Mouse (Mus musculus) brain, adult 2 months (tissue): ENCODE measurements at regions not wholly inside any gene's neighbourhood (a gene's known extent, or its start where the extent isn't known, plus 50 kb on each side); places are given as distances from the start of the nearest gene placed in this dataset.

Source experiments
- DNase-seq: peaks from one replicate; pipeline ENCODE4 v3.0.0; 2011; ENCODE audit warnings: low read depth, low spot score

DNA sequence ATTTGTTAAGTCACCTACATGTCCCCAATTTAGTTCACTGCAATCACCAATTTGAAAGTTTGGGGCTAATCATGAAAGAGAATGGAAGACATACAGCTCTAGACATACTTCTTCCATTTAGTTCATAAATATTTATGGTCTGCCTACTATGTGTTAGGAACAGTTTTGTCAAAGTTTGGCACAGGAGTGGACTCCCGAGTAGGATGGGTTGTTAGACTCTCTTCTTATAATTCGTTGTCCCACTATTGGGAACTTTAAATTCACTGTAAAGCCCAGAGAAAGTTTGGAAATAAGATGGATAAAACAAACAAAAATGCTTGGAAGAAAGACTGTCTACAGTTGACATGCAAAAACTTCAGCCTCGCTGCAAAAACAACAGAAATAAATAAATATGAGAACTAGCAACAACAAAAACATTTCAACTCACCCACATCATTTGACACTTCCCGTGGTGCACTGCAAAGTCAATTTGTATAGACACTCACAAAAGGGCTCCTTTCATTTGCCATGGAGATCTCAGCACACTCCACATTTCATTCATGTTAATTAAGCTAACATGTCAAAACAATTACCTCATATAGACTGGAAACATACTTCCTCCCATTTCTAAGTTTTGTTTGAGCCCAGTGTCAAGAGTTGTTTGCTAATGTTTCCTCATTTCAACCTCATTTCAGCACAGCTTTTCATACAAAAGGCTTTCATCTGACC, 570.2 kb upstream of the Kirrel3 start:
- DNase-seq, result no peak

- no peak for DNase-seq
Measured at GRCm38 (mm10) chr9:33930286-33930685, 555.4 kb upstream of the Kirrel3 start.

GRCm38 (mm10) chr9:33934071-33934470, 551.6 kb upstream of the Kirrel3 start:
- DNase-seq, result no peak

GRCm38 (mm10) chr9:33954319-33954718, 531.4 kb upstream of the Kirrel3 start:
- DNase-seq, result peak; percentile 4
